Mouse (Mus musculus) kidney, postnatal 25 days (tissue): ENCODE measurements around the gene 9130213A22Rik.
A peak's percentile ranks its signal among the peaks of the same experiment; 100 is the strongest.

ENCODE experiments used
- DNase-seq, 2 experiments: peaks; one replicate each; pipeline ENCODE4 v3.0.0; 2021; ENCODE audit warnings: mixed read lengths in 2 of 2

The 9130213A22Rik gene

DNA sequence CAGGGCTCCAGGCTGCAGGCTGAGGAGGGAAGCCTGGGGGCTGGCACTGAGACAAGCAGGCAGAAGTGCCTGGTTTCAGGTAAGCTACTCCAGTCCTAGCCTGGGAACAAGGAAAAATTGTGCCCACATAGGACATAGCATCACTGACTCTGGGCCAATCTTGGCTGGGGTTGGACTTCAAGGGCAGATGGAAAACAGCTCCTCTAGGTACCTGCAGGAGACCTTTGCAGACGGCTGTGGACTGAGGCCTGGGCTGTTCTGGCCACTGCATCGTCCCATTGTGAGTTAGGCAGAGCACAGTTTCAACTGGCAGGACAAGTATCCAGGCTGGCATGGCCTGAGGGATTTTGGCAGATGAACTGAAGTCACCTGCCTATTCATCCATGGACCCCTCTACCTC lies 16.6 kb downstream of the 9130213A22Rik start:
- DNase-seq: peak in 1 of 2 experiments; percentile 43

DNA sequence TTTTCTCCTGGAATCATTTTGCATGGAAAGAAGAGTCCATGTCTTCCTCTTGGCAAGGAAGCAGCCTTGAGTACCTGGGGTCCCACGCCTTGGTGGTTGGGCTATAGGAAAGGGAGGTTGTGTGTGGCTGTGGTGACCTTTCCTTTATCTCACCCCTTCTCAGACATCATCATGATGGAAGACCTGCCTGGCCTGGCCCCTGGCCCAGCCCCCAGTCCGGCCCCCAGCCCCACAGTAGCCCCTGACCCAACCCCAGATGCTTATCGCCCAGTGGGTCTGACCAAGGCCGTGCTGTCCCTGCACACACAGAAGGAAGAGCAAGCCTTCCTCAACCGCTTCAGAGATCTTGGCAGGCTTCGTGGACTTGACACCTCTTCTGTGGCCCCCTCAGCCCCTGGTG lies 17.2 kb downstream of the 9130213A22Rik start:
- peak in 1 of 2 experiments; percentile 39 for DNase-seq

- peak in 1 of 2 experiments; percentile 50 for DNase-seq
Observed at GRCm38 (mm10) chr11:69104487-69104886, 17.9 kb downstream of the 9130213A22Rik start.

DNA sequence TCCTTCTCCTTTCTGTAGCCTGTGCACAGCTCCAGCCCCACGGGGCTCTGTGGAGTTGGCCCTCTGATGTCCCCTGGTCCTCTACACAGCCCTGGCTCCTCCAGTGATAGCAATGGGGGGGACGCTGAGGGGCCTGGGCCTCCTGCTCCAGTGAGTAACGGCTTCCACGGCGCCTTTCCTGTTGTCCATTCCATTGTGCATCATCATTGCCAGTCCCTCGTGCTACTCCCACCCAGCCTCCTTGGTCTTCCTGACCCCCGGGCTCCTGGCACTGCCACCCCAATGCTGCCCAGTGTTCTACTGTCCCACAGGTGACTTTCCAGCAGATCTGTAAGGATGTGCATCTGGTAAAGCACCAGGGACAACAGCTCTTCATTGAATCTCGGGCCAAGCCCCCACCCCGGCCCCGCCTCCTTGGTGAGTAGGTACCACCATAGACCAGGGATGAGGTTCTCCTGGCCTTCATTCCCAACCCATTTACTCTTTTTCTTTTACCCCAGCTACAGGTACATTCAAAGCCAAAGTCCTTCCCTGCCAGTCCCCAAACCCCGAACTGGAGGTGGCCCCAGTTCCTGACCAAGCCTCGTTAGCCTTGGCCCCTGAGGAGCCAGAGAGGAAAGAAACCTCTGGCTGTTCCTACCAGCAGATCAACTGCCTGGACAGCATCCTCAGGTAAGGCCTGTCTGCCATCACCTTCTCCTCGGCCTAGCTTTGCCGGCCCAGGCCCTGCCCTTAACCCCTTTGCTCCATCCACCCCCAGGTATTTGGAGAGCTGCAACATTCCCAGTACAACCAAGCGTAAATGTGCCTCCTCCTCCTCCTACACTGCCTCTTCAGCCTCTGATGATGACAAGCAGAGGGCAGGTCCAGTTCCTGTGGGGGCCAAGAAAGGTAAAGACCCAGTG lies 18.6 kb downstream of the 9130213A22Rik start:
- DNase-seq: peak in 1 of 2 experiments; percentile 48

DNA sequence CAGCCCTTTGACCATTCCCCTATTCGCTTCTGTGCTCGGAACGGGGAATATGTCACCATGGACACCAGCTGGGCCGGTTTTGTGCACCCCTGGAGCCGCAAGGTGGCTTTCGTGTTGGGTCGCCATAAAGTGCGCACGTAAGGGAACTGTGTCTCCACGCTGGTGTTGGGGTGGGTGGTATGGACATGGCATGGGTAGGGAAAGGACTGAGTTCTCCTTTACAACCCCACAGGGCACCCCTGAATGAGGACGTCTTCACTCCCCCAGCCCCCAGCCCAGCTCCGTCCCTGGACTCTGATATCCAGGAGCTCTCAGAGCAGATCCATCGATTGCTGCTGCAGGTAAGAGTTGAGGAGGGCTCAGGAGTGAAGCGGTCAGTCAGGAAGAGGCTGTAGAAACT lies 19.3 kb downstream of the 9130213A22Rik start:
- DNase-seq: peak in 1 of 2 experiments; percentile 39

DNA sequence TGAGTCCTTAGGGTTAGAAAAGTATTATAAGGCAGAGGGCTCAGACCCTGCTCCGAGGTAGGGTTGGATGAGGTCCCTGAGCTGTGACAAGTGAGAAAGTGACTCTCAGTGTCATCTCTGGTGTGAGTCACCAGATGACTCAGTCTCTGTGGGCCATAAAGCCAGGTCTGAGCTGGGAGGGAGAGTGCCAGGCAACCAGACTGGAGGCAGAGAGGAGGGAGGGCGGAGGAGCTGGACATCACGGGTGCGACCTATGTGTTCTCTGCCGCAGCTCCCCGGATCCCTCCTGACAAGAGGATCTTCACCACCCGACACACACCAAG lies 20.0 kb downstream of the 9130213A22Rik start:
- DNase-seq: peak in 1 of 2 experiments; percentile 44

DNA sequence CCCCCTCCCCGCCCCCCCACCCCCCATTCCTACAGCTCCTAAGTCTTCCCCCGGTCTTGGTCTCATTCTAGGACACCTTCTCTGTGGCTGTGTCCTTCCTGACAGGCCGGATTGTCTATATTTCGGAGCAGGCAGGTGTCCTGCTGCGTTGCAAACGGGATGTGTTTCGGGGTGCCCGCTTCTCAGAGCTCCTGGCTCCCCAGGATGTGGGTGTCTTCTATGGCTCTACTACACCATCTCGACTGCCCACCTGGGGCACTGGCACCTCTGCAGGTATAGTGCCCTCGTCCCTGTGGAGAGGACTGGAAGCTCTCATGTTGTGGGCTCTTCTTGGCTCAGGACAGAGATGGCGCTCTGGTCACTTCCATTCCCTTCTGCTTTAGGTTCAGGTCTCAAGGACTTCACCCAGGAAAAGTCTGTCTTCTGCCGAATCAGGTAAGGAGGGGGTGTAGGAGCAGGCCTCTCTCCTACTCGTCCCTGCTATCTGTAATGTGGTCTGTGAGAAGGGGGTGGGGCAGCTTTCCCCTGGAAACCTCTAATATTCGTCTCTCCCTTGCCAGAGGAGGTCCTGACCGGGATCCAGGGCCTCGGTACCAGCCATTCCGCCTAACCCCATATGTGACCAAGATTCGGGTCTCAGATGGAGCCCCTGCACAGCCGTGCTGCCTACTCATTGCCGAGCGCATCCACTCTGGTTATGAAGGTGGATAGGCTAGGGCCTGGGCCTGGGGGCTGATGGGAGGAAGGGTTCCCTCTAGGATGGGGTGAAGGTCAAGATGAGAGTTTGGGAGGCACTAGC lies 20.6 kb downstream of the 9130213A22Rik start:
- DNase-seq: peak in 1 of 2 experiments; percentile 42

DNA sequence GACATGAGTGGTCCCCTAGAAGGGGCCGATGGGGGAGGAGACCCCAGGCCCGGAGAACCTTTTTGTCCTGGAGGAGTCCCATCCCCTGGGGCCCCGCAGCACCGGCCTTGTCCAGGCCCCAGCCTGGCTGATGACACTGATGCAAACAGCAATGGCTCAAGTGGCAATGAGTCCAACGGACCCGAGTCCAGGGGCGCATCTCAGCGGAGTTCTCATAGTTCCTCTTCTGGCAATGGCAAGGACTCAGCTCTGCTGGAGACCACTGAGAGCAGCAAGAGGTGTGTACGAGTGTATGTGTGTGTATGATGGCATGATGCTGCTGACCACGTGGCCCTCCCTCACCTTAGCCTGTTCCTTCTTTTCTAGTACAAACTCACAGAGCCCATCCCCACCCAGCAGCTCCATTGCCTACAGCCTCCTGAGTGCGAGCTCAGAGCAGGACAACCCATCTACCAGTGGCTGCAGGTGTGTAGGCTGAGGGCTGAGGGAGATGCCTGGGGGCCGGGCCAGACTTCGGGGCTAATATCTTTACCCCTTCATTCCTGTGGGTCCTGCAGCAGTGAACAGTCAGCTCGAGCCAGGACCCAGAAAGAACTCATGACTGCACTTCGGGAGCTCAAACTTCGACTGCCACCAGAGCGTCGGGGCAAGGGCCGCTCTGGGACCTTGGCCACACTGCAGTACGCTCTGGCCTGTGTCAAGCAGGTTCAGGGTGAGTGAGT lies 21.6 kb downstream of the 9130213A22Rik start:
- DNase-seq: peak in 1 of 2 experiments; percentile 63

DNA sequence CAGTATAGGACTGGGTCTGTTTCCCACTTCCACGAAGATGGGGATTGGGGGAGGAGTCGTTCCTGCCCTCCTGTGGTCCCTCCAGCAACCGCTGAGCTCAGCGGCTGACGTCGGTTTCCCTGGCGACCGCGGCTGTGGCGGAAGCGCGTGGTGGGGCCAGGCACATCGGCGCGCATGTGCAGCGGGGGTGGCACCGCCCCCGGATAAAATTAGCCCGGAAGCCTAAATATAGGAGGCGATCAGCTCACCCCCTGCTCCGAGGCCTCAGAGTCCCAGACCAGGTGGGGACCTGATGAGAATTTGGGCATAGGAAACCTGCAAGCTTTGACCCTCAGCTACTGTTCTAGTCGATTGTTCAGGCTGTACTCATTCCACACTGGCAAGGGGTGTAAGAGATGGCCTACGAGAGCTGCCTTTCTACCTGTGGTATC lies 22.5 kb downstream of the 9130213A22Rik start:
- peak; percentile 93 to 97 for DNase-seq

DNA sequence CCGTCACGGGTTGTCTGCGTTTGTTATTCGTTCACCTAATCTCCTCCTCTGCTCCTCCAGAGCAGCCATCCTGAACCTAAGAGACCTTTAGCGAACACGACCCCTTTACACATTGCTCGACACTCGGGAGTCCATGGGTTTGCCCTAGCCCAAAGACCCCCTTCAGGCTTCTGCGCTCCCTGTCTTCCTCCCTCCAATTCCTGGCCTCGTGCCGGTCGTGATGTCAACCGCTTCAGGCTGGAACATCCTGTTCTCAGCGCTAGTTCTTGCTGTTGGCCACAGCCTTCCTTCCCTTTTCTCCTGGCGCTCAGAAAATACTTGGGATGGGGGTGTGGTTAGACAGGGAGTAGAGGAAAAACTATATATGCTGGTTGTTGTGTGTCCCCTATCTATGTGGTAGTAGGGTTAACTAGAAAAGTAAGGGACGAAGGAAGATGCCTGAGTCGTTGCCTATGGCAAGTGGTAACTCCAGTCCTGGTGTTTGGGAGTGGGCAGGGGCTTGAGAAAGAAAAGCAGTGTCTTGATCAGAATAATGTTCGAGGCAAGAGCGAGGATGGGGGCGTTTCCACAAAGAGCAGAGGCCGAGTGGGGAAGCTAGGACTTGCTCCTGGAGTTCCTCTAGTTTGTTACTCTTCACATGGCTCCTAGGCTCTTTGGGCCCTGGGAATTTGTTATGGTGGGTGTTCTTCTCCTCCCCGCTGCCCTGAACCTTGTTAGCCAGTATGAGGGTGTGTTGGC lies 23.0 kb downstream of the 9130213A22Rik start:
- DNase-seq: peak; percentile 88 to 93

DNA sequence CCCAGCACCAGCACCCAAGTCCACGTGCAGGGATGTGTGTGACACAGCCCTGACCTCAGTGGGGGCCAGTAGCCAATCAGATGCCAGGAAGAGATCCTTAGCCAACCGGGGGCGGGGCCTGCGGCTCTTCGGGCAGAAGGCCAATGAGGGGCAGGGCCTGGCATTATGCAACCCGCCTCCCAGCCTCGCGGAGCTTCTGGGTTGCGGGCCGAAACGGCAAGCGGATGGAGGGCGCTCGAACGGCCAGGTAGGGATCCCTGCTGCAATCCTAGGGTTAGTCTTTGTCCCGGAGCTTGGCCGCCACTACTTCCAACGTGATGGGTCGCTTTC lies 23.7 kb downstream of the 9130213A22Rik start:
- peak; percentile 99 for DNase-seq

DNA sequence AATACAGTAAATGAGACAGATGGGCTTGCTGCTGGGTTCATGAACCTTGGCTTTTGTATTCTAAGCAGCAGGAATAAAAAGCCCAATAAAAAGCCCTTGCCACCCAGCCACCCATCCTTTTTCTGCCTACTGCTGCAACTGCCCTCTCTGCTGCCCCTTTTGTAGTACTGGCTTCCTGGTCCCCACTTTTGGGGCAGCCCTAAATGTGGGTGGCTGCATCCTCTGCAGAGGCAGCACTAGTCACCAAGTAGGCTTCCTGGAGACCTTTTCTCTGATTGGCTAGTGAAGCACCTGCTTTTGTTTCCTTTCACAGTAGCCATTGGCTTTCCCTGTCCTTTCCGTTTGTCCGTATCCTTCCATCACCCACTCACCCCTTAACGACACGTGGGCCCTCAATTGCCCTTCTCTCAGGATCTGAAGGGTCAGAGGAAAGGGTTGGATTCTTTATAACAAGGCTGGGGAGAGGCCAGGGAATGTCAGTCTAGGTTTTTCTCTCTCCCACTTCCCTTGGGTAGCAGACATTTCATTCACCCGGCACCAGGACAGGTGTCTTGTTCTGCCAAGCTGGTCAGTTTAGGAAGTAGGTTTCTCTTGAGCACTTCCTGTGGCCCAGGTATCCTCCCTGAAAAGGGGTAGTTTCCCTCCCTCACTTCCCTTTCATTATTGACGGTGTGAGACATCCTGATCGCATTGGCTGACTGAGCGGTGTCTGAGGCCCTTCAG lies 24.2 kb downstream of the 9130213A22Rik start:
- DNase-seq: peak in 1 of 2 experiments; percentile 51

DNA sequence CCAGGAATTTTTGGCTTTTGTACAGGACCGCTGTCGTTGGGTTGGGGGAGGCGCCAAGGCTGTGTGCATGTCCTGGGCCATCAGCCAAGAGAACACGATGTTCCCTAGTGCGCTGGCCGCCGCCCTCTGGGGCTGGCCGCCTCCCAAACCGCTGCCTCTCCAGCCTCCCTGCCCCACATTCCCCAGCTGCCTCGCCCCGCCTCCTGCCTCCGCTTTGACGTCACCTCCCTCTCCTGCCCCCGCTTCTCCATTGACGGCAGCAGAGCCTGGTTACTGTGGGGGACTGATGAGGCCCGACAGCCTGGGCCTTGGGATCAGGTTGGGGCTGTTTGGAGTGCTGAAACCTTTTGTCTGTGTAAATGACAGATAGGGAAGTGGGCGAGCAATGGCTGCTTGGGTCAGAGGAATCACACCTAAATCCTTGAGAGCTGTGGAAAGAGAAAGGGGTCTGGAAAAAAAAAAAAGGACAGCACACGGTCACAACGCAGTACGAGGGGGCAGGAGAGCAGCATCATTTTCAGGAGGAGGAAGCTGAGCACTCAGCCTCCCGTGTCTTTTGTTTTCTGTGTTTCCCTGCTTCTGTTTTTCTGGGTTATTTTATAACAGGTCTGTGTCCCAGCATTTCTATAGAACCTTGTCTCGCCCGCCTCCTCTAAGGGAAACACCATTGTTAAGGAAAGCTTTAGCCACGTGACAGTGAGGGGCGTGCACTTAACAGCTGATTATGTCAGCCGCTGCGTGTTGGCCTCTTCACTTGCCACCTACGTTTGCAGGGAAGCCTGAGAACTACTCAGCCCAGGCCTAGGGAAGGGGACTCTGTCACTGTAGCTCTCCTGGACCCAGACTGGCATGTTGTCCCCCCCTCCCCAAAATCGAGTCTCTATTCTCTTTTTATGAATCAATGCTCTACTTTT lies 25.1 kb downstream of the 9130213A22Rik start:
- peak; percentile 100 for DNase-seq

- no peak for DNase-seq
Observed at GRCm38 (mm10) chr11:69096360-69096986, 25.9 kb downstream of the 9130213A22Rik start.

DNA sequence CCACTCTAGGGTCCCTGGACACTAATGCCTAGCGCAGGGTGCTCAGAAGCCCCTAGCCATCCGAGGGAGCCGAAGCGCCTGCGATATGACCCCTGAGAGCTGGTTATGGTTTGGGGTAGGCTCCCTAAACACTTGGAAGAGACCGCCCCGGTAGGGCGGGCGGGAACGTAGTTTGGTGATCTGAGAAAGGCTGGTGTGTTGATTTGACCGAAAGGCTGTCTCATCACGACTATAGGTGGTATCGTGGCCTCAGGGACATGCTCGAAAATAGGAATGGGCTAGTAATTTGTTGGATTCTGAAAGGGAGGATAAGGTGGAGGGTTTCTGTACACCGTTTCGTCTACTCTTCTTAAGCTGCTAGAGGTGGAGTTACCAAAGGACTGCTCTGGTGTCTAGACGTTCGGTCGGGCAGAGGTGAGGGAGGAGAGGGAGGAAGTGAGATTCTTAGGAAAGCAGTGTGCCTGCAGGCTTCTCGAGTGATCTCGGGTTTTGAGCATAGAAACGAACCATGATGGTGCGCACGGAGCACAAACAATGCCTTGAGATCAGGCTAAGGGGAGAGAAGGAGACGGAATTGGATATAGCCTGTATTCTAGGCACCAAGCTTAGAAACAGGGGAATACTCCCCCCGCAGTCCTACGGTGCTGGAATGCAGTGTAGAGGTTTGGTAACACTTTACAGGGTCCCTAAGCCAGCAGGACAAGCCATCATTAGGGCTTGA lies 26.7 kb downstream of the 9130213A22Rik start:
- DNase-seq: peak; percentile 39 to 74

DNA sequence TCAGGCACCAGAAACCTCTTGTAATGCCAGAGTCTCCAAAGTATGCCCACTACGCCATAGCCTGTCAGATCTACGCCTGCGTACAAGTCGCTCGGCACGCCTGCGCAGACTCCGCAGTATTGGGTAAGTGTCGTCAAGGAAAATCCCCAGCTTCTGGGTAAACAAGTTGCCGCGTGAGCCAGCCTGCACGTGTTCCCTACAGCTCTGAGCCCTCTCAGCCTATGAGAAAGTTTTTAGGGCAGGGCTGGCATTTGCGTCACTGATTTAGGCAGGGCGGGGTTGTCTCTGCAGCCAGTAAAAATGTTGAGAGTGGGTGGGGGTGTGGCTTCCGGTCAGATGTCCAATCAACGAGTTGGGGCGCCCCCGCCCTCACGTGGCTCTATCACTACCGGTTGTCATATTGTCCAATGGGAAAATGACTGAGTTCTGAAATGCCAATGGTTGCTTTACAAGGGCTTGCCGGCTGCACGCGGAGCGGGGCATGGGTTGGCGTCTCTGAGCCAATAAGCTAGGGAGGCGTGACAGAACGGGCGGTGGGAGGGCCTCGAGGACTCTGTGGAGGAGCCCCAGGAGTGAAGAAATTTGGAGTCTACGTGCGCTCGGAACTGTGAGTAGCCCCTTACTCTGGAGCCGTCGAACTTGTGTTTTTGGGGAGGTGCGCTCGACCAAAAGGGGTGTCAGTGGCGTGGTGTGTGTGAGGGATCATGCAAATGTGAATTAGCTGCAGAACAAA lies 27.5 kb downstream of the 9130213A22Rik start, which contains the start of gene Per1:
Gene Per1 (plus strand): TSS at position 521 of the 733 bp plus-strand sequence.
- peak; percentile 100 for DNase-seq

GRCm38 (mm10) chr11:69093856-69094255 lies 28.5 kb downstream of the 9130213A22Rik start:
- DNase-seq: peak in 1 of 2 experiments; percentile 34

DNA sequence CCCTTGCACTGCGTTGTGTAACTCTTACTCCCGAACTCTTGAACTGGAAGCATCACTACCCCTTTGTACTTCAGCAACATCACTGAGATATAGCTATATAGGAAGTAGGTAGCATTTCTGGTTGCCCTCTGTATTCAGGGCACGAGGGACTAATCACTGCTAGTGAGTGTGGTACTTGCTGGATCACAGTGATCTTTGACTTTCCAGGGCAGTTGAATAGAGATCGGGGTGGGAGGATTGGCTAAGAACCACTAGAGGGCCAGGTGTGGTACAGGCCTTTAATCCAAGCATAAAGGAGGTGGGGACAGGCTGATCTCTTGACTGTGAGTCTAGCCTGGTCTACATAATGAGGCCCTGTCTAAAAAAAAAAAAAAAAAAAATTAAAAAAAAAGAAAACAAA lies 29.5 kb downstream of the 9130213A22Rik start:
- peak in 1 of 2 experiments; percentile 56 for DNase-seq
